Mouse (Mus musculus) kidney, adult 2 months (tissue): ENCODE measurements around the gene Siae. TPM values are rescaled to one million over a fixed set of nuclear protein-coding genes. Genes with fewer than 3 reads are reported as not detected.

Experiments used
- DNase-seq: peaks from one replicate; pipeline ENCODE4 v3.0.0; 2021
- H3K27ac ChIP-seq: fragments of 200-500 bp; 2 replicates; pipeline ENCODE4 v1.5.1; 2012; ENCODE audit warnings: low read depth, low read length, control low read depth, inconsistent platforms; ENCODE audit not compliant: insufficient read depth
- H3K27me3 ChIP-seq: fragments of 200-500 bp; replicated peaks from 2 replicates; pipeline ENCODE4 v1.6.1; 2012; ENCODE audit warnings: mild to moderate bottlenecking, moderate library complexity, low read length, inconsistent platforms; ENCODE audit not compliant: control insufficient read depth, insufficient read depth
- H3K36me3 ChIP-seq: fragments of 200-500 bp; 2 replicates; pipeline ENCODE4 v1.6.1; 2012; ENCODE audit warnings: mild to moderate bottlenecking, moderate library complexity, low read length, inconsistent platforms; ENCODE audit not compliant: control insufficient read depth, insufficient read depth
- H3K4me1 ChIP-seq: fragments of 200-500 bp; 2 replicates; pipeline ENCODE4 v1.6.1; 2011; ENCODE audit warnings: low read length; ENCODE audit not compliant: control insufficient read depth, insufficient read depth
- H3K4me3 ChIP-seq: fragments of 200-500 bp; 2 replicates; pipeline ENCODE4 v1.5.1; 2011; ENCODE audit warnings: mild to moderate bottlenecking, low read depth, low read length, control low read depth; ENCODE audit not compliant: insufficient read depth
- CTCF ChIP-seq: fragments of 200-500 bp; conservative IDR thresholded peaks from 2 replicates; pipeline ENCODE4 v1.5.1; 2011; ENCODE audit warnings: low read depth, mild to moderate bottlenecking, control low read depth, low read length, moderate library complexity, mixed read lengths; ENCODE audit not compliant: insufficient read depth, insufficient read length
- POLR2A ChIP-seq: fragments of 200-500 bp; IDR thresholded peaks from one replicate; pipeline ENCODE4 v1.6.1; 2011; ENCODE audit warnings: low read depth, low read length, control low read depth
- WGBS: fragments of 180-500 bp; shearing (Covaris S2); methylation state at CpG from one replicate; pipeline ENCODE4 v1.1.7; 2018; 5-methylcytosine and 5-hydroxymethylcytosine counted together
- polyA plus RNA-seq: library from polyadenylated mRNA; depleted of rRNA; stranded (reverse); fragments of >200 nt; gene quantifications from 2 replicates; pipeline ENCODE4 v1.2.3, GENCODE M21; 2012

Siae gene
- polyA plus RNA-seq, 1 experiment: 17.8 TPM

DNA sequence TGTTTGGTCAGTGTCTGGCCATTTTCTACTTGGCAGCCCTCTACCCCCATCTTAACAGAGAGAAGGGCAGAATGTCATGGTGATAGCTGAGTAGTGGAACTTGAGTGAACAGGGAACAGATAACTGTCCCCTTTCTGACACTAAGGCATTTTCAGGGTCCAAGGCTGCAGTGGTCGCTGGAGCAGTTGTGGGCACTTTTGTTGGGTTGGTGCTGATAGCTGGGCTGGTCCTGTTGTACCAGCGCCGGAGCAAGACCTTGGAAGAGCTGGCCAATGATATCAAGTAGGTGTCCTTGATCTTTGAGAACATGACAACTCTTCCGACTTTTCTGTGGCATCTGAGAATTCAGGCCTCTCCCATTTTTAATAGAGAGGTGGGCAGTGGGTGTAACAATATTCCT, 18.6 kb upstream of the Siae start:
- WGBS: 90% methylated on average over 4 of the region's 4 CpGs

DNA sequence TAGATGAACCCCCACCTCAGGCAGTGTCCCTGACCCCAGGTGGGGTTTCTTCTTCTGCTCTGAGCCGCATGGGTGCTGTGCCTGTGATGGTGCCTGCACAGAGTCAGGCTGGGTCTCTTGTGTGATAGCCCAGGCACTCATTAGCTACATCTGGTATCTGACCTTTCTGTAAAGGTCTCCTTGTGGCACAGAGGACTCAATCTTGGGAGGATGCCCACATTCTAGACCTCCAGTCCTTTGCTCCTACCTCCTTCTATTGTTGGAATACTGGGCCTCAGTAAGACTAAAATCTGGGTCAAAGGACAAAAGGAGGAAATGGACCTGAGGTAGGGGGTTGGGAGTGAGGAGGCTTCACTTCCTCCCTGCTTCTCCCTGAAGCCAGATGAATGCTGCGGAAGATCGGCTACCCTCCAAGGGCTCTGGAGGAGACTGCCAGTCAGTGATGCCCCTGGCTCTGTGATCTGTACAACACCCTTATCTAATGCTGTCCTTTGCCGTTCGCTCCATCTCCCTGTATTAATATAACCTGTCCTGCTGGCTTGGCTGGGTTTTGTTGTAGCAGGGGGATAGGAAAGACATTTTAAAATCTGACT, 17.7 kb upstream of the Siae start:
- Histone ChIP-seq H3K36me3 (no peaks in the 10 kb centered on the region), H3K27me3 (no peaks in the 10 kb centered on the region), H3K27ac (no peak overlapping the region), H3K4me3 (no peak overlapping the region), H3K4me1 (no peaks in the 10 kb centered on the region)
- WGBS: 74% methylated on average over 5 of the region's 5 CpGs
- TF ChIP-seq CTCF (no peak), POLR2A (no peak)
- peak; percentile 27 for DNase-seq

More for the DNA sequence above, 18.6 kb upstream of the Siae start:
- Histone ChIP-seq H3K4me3 (no peak overlapping the region), H3K36me3 (no peaks in the 10 kb centered on the region), H3K27ac (no peak overlapping the region), H3K27me3 (no peaks in the 10 kb centered on the region), H3K4me1 (no peaks in the 10 kb centered on the region)
- no peak for TF ChIP-seq CTCF
- no peak for DNase-seq

DNA sequence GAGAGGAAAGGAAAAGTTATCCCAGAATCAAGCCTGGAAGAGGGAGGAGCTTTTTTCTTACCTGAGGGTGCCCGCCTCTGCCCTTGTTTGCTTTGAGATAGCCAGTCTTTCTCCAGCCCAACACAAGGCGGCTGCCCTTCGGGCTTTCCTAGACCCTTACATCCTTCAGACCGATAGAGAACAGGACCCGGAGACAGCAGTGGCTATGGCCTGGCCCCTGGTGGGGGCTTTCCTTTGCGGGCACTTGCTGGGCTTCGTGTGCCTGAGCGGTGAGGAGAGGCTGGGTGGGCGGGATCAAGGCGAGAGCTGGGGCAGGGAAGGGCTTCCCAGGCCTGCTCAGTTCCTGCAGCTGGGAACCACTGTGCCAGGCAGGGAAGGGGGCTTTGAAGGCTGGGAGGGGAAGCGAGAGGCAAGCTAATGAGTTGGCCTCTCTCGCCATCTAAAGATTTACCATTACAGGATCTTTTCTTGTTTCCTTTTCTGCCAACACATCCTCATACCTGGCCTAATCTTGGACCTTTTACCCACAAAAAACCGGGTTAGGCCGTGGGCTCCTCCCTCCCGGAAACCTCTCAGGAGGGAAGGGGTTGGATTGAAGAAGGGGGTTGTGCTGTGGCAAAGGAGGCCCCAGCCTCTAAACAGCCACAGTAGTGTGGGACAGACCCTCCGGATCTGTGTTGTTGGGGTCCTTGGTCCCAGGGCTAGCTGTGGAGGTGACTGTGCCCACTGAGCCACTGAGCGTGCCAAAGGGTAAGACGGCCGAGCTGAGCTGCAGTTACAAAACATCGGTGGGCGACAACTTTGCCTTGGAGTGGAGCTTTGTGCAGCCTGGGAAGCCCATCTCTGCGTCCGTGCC, 16.1 kb upstream of the Siae start, which contains the start of gene Vsig2:
TSS of gene Vsig2 (plus strand) at position 86 of the 856 bp plus-strand sequence.
- Histone ChIP-seq H3K4me1 (peaks cover 6% of the 10 kb centered on the region; the same call in 1 of the 2 replicates), H3K27ac (no peak within 1 kb of the TSS), H3K36me3 (no peaks in the 10 kb centered on the region), H3K4me3 (no peak within 1 kb of the TSS), H3K27me3 (no peaks in the 10 kb centered on the region)
- no peak for DNase-seq
- WGBS: 72% methylated on average over 23 of the region's 23 CpGs
- TF ChIP-seq CTCF: no peak

DNA sequence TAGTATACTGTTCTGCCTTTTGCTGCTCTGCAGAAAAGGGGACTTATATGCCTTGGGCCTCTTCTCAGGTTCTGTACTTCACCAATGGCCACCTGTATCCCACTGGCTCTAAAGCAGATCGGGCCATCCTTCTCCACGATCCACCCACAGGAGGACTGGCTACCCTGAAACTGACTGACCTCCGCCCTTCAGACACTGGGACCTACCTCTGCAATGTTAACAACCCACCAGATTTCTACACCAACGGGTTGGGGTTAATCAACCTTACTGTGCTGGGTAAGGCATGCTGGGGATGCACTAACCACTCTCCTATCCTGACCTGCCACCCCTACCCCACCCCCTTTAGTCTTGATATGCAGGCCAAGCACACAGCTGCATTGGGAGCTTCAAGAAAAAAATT, 15.3 kb upstream of the Siae start:
- TF ChIP-seq POLR2A: no peak
- no peak for TF ChIP-seq CTCF
- WGBS: 91% methylated on average over 4 of the region's 4 CpGs
- no peak for DNase-seq
- Histone ChIP-seq H3K27ac (no peak overlapping the region), H3K27me3 (no peaks in the 10 kb centered on the region), H3K4me3 (no peak overlapping the region), H3K4me1 (peaks cover 7% of the 10 kb centered on the region; the same call in 1 of the 2 replicates), H3K36me3 (no peaks in the 10 kb centered on the region)

GRCm38 (mm10) chr9:37540701-37541575, 14.6 kb upstream of the Siae start:
- H3K27ac ChIP-seq: peak overlapping the region; percentile 29; the same call in 1 of the 2 replicates
- TF ChIP-seq CTCF: no peak
- TF ChIP-seq POLR2A: no peak
- DNase-seq: no peak
- H3K4me3 ChIP-seq: no peak overlapping the region
- peaks cover 8% of the 10 kb centered on the region; the same call in 1 of the 2 replicates for H3K4me1 ChIP-seq
- H3K36me3 ChIP-seq: no peaks in the 10 kb centered on the region
- H3K27me3 ChIP-seq: no peaks in the 10 kb centered on the region
- WGBS: 72% methylated on average over 6 of the region's 6 CpGs

GRCm38 (mm10) chr9:37541851-37542642, 13.5 kb upstream of the Siae start:
- no peaks in the 10 kb centered on the region for H3K27me3 ChIP-seq
- H3K36me3 ChIP-seq: no peaks in the 10 kb centered on the region
- TF ChIP-seq POLR2A (no peak), CTCF (no peak)
- no peak overlapping the region for H3K4me3 ChIP-seq
- peak; percentile 29 for DNase-seq
- peaks cover 8% of the 10 kb centered on the region; the same call in 1 of the 2 replicates for H3K4me1 ChIP-seq
- H3K27ac ChIP-seq: peak overlapping the region; percentile 29; the same call in 1 of the 2 replicates
- 66% methylated on average over 7 of the region's 7 CpGs for WGBS
